Mouse (Mus musculus) myocyte (in vitro differentiated cells): ENCODE results near the gene Tmem50b.

Source experiments
- E2F4 ChIP-seq: IDR thresholded peaks from one replicate; pipeline ENCODE4 v1.6.1; 2011; ENCODE audit warnings: mild to moderate bottlenecking, control low read depth, moderate library complexity; ENCODE audit not compliant: insufficient read depth
- POLR2A ChIP-seq: IDR thresholded peaks from one replicate; pipeline ENCODE4 v1.6.1; 2011; ENCODE audit warnings: low read depth, mild to moderate bottlenecking, control low read depth, moderate library complexity; ENCODE audit not compliant: insufficient read length

GRCm38 (mm10) chr16:91586244-91586643 is 11.4 kb downstream of the Tmem50b start:
- TF ChIP-seq POLR2A (no peak), E2F4 (no peak)
